Mouse (Mus musculus) liver, adult 2 months (tissue): ENCODE measurements at regions not wholly inside any gene's neighbourhood (a gene's known extent, or its start where the extent isn't known, plus 50 kb on each side); places are given as distances from the start of the nearest gene placed in this dataset.

Experiments used
- DNase-seq: peaks from one replicate; pipeline ENCODE4 v3.0.0-alpha.2; 2011; ENCODE audit warnings: low read depth, low spot score; ENCODE audit errors: extremely low read depth
- H3K27ac ChIP-seq: fragments of 200-500 bp; replicated peaks from 2 replicates; pipeline ENCODE4 v1.5.1; 2012; ENCODE audit warnings: low read depth, mild to moderate bottlenecking, control low read depth, inconsistent platforms, low read length; ENCODE audit not compliant: insufficient read depth
- H3K27me3 ChIP-seq: fragments of 200-500 bp; 2 replicates; pipeline ENCODE4 v1.6.1; 2012; ENCODE audit warnings: mild to moderate bottlenecking, moderate library complexity, low read length, inconsistent platforms; ENCODE audit not compliant: control insufficient read depth, insufficient read depth
- H3K36me3 ChIP-seq: fragments of 200-500 bp; 2 replicates; pipeline ENCODE4 v1.6.1; 2012; ENCODE audit warnings: low read length, inconsistent platforms; ENCODE audit not compliant: control insufficient read depth, insufficient read depth
- H3K4me1 ChIP-seq: fragments of 200-500 bp; 2 replicates; pipeline ENCODE4 v1.6.1; 2011; ENCODE audit warnings: low read length; ENCODE audit not compliant: control insufficient read depth, insufficient read depth
- H3K4me3 ChIP-seq: fragments of 200-500 bp; 2 replicates; pipeline ENCODE4 v1.5.1; 2011; ENCODE audit warnings: low read depth, mild to moderate bottlenecking, control low read depth, low read length, moderate library complexity; ENCODE audit not compliant: insufficient read depth
- H3K79me2 ChIP-seq: fragments of 200-500 bp; 2 replicates; pipeline ENCODE4 v1.6.1; 2012; ENCODE audit warnings: inconsistent platforms, mild to moderate bottlenecking, low read length, moderate library complexity; ENCODE audit not compliant: control insufficient read depth, insufficient read depth
- H3K9ac ChIP-seq: fragments of 200-500 bp; 2 replicates; pipeline ENCODE4 v1.6.1; 2012; ENCODE audit warnings: low read depth, mild to moderate bottlenecking, control low read depth, inconsistent platforms, low read length
- CTCF ChIP-seq: fragments of 200-500 bp; IDR thresholded peaks from 2 replicates; pipeline ENCODE4 v1.5.1; 2011; ENCODE audit warnings: low read depth, low read length, control low read depth
- POLR2A ChIP-seq: fragments of 200-500 bp; IDR thresholded peaks from 2 replicates; pipeline ENCODE4 v1.6.1; 2011; ENCODE audit warnings: low read length, control low read depth; ENCODE audit not compliant: insufficient read depth; ENCODE audit errors: extremely low read depth
- WGBS: fragments of 180-500 bp; shearing (Covaris S2); methylation state at CpG from one replicate; pipeline ENCODE4 v1.1.7; 2018; 5-methylcytosine and 5-hydroxymethylcytosine counted together

DNA sequence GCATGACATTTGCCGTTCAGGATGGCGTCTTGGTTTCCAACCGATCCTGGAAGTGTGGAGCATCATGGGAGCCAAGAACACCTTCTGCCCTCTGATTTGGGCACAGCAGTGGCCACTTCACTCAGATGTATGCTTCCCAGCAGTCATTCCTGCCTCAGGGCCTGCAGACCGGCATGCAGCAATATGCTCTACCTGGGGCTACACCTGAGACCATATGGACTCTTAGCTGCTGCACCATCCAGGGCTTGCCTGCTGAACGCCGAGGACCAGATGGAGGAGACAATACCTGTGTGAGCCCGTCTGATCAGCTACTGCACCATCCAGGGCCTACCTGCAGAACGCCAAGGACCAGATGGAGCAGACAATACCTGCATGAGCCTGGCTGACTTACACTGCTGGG, 209.0 kb downstream of the Rnf144a start:
- H3K27ac ChIP-seq = no peak overlapping the region
- DNase-seq = no peak
- no peaks in the 10 kb centered on the region for H3K79me2 ChIP-seq
- no peak for TF ChIP-seq CTCF
- TF ChIP-seq POLR2A = no peak
- H3K9ac ChIP-seq = no peak overlapping the region
- no peaks in the 10 kb centered on the region for H3K4me1 ChIP-seq
- 90% methylated on average over 8 of the region's 8 CpGs for WGBS
- no peaks in the 10 kb centered on the region for H3K36me3 ChIP-seq
- H3K4me3 ChIP-seq = no peak overlapping the region
- no peaks in the 10 kb centered on the region for H3K27me3 ChIP-seq

DNA sequence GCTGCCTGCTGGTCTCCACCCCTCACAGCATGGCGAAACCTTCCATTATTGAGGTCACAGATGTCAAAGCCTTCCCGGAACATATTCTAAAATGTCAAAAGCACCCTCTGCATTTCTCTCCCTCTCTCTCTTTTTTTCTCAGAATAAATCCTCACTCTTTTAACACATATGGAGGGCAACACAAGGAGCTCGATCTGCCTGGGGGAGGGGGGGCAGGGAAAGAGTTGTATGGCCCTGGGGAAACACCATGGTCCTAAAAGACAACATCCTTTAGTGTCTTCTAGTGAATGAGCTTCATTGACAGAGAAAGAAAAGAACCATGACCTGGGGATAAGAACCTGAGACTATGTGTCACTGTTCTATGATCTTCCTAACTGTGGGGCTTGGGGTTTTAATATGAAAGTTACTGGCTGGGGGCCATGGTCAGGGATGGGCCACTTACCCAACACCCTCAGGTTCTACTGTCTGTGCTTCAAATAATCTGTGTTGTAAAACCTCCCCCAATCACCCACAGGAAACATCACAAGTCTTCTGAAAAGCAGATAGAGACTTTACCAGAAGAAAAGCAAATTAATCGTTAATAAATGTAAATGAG, 223.0 kb downstream of the Rnf144a start:
- H3K4me1 ChIP-seq = no peaks in the 10 kb centered on the region
- 78% methylated on average over 4 of the region's 4 CpGs for WGBS
- DNase-seq = no peak

DNA sequence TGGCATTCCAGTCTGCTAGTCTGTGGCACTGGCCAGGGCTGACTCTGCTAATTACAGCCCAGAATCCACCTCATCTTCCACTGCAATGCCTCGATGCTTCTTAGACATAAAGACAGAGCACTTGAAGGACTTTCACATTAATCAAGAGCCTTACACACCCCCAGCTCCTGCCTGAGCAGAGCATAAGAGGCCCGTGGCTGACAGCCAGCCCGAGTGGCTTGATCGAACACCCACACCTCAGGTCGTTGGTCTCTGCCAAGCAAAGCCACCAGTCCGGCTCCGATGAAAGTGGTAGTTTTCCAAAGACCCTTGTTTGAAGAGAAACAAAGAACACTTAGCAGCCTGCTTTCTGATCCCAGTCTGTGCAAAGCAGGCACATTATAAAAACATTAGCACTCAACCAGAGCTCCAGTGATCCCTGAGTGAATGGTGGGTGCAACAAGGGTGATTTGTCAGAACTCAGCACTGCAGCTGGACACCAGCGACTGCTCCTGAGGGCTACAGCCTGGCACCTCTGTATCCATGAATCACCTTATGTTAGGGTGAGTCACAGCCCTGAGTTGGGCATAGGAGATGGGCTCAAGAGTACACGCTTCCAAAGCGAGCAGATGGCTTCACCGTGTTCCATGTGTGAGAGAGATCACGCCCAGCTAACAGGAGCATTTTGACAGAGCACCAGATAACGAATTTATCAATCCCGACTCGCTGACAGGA, 223.6 kb downstream of the Rnf144a start:
- WGBS = 73% methylated on average over 15 of the region's 15 CpGs
- no peak overlapping the region for H3K9ac ChIP-seq
- H3K27me3 ChIP-seq = no peaks in the 10 kb centered on the region
- H3K4me1 ChIP-seq = no peaks in the 10 kb centered on the region
- H3K79me2 ChIP-seq = no peaks in the 10 kb centered on the region
- no peak overlapping the region for H3K4me3 ChIP-seq
- no peak overlapping the region for H3K27ac ChIP-seq
- TF ChIP-seq POLR2A (no peak), CTCF (no peak)
- no peak for DNase-seq
- no peaks in the 10 kb centered on the region for H3K36me3 ChIP-seq

More for the DNA sequence above, 223.0 kb downstream of the Rnf144a start:
- no peaks in the 10 kb centered on the region for H3K79me2 ChIP-seq
- no peak overlapping the region for H3K9ac ChIP-seq
- H3K36me3 ChIP-seq = no peaks in the 10 kb centered on the region
- H3K27ac ChIP-seq = no peak overlapping the region
- no peak overlapping the region for H3K4me3 ChIP-seq
- no peaks in the 10 kb centered on the region for H3K27me3 ChIP-seq
- no peak for TF ChIP-seq POLR2A
- TF ChIP-seq CTCF = no peak

DNA sequence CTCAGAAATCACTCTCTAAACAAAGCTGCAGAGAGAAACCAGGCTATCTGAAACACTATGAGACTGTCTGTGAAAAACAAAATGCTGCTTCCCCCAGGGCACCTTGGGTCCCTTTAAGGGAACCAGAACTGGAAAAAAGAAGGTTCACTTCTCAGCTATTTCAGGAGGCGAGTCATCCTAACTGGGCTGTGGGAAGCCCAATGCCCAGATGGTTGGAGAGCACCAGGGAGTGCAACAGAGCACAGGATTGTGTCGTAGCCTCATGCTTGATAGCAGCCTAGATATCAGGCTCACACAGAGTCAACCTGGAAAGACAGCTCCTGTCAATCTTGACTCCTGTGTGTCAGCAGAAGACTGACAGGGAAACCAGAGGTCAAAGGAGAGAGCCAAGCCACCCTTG, 226.1 kb downstream of the Rnf144a start:
- H3K79me2 ChIP-seq = no peaks in the 10 kb centered on the region
- no peaks in the 10 kb centered on the region for H3K36me3 ChIP-seq
- DNase-seq = no peak
- H3K27ac ChIP-seq = no peak overlapping the region
- H3K27me3 ChIP-seq = no peaks in the 10 kb centered on the region
- TF ChIP-seq CTCF (no peak), POLR2A (no peak)
- H3K9ac ChIP-seq = no peak overlapping the region
- H3K4me1 ChIP-seq = no peaks in the 10 kb centered on the region
- WGBS = 63% methylated on average over 2 of the region's 2 CpGs
- H3K4me3 ChIP-seq = no peak overlapping the region

DNA sequence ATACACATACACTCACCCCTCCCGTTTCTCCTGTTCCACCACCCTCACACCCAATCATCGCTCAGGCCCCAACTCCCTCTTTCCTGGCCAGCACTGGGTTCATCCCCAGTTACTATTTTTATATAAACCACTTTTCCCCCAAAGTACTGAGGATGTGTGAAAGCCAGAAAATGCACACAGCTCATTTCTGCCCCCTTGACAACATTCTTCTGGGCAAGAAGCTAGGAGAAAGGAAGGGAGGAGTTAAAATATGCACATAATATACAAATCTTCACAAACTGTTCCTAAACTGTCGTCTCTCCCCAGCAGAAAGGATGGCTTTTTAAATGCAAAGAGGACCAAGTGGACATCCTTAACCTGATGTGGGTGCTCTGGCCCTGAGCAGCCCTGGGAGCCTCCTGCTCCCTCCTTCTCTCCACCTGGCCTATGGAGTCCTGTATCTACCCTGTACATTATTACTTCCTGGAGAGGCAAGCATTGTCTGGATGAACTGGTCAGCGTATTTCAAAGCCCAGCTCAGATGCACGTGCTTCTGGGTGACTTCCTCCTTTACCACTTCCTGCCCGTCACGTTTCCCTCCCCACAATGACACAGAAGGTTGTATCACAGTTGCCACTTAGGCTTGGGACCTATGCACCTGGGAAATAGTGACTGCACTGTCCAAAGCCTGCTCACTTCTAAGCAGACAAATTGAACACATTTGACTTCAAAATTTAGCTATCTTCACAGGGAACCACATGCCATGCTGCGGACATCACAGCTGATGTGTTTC, 227.8 kb downstream of the Rnf144a start:
- Histone ChIP-seq H3K27ac (no peak overlapping the region), H3K4me1 (peaks cover 3% of the 10 kb centered on the region), H3K36me3 (no peaks in the 10 kb centered on the region), H3K27me3 (no peaks in the 10 kb centered on the region), H3K4me3 (no peak overlapping the region), H3K9ac (no peak overlapping the region), H3K79me2 (no peaks in the 10 kb centered on the region)
- DNase-seq = no peak
- TF ChIP-seq POLR2A (no peak), CTCF (no peak)
- WGBS = 79% methylated on average over 8 of the region's 8 CpGs
